Mouse (Mus musculus) olfactory bulb, adult 2 months (tissue): ENCODE results near the gene Olfr67.
"Not testable (repeated sequence)": the region's sequence is repeated elsewhere in the genome, so short reads cannot be mapped to it uniquely, and the experiment has no call there.

ENCODE experiments used
- CTCF ChIP-seq: fragments of 200-500 bp; IDR thresholded peaks from 2 replicates; pipeline ENCODE4 v1.5.1; 2012; ENCODE audit warnings: low read depth, mild to moderate bottlenecking, low read length, moderate library complexity; ENCODE audit not compliant: insufficient read depth
- POLR2A ChIP-seq: fragments of 200-500 bp; IDR thresholded peaks from 2 replicates; pipeline ENCODE4 v1.6.1; 2012; ENCODE audit warnings: mild to moderate bottlenecking, low read depth, low read length, moderate library complexity; ENCODE audit not compliant: insufficient read depth

- TF ChIP-seq CTCF, POLR2A: not testable (repeated sequence)
These were observed 29.4 kb downstream of the Olfr67 start for GRCm38 (mm10) chr7:103762212-103762611.
